Mouse (Mus musculus): Measurements from ENCODE around the gene Atxn2.

- TF ChIP-seq POLR2A (IDR thresholded peaks at IDR 0.05; ENCODE audit: control insufficient read depth, extremely low read depth, insufficient read depth, low read length, poor library complexity), result no peak
- no peak for TF ChIP-seq CTCF (IDR thresholded peaks at IDR 0.05; ENCODE audit: borderline replicate concordance, control insufficient read depth, extremely low read depth, insufficient read depth, low read length, poor library complexity)
Observed at GRCm38 (mm10) chr5:121742915-121743314, 31.8 kb downstream of the Atxn2 start.

All from thymus, adult 2 months (tissue).